Mouse (Mus musculus) myocyte (in vitro differentiated cells): ENCODE data around the gene Ankrd53.

Experiments
- CEBPB ChIP-seq: IDR thresholded peaks from 2 replicates; pipeline ENCODE4 v1.6.1; 2011; ENCODE audit warnings: mild to moderate bottlenecking, moderate library complexity; ENCODE audit not compliant: poor library complexity, insufficient read depth, severe bottlenecking
- E2F4 ChIP-seq: IDR thresholded peaks from one replicate; pipeline ENCODE4 v1.6.1; 2011; ENCODE audit warnings: mild to moderate bottlenecking, control low read depth, moderate library complexity; ENCODE audit not compliant: insufficient read depth
- MAX ChIP-seq: IDR thresholded peaks from one replicate; pipeline ENCODE4 v1.6.1; 2011; ENCODE audit warnings: low read depth, mild to moderate bottlenecking, control low read depth
- MYOD1 ChIP-seq, 3 experiments: IDR thresholded peaks; one replicate each; pipeline ENCODE4 v1.6.1; 2011; ENCODE audit warnings: control low read depth in 2 of 3, low read depth in 2 of 3, mild to moderate bottlenecking in 2 of 3, moderate library complexity in 1 of 3; ENCODE audit not compliant: insufficient read length in 2 of 3, control insufficient read depth in 1 of 3
- MYOG ChIP-seq, 3 experiments: IDR thresholded peaks; one replicate each; pipeline ENCODE4 v1.6.1; 2011; ENCODE audit warnings: control low read depth in 2 of 3, low read depth in 2 of 3, mild to moderate bottlenecking in 2 of 3; ENCODE audit not compliant: insufficient read length in 2 of 3, control insufficient read depth in 1 of 3, insufficient read depth in 1 of 3
- POLR2A ChIP-seq: IDR thresholded peaks from one replicate; pipeline ENCODE4 v1.6.1; 2011; ENCODE audit warnings: low read depth, mild to moderate bottlenecking, control low read depth, moderate library complexity; ENCODE audit not compliant: insufficient read length
- POLR2AphosphoS2 ChIP-seq: IDR thresholded peaks from one replicate; pipeline ENCODE4 v1.6.1; 2011; ENCODE audit warnings: low read depth, control low read depth; ENCODE audit not compliant: insufficient read length
- SRF ChIP-seq: IDR thresholded peaks from one replicate; pipeline ENCODE4 v1.6.1; 2011; ENCODE audit warnings: low read depth; ENCODE audit not compliant: control insufficient read depth, insufficient read length
- TCF12 ChIP-seq: IDR thresholded peaks from one replicate; pipeline ENCODE4 v1.6.1; 2011; ENCODE audit warnings: mild to moderate bottlenecking, control low read depth; ENCODE audit not compliant: poor library complexity, insufficient read depth, severe bottlenecking
- TCF3 ChIP-seq: IDR thresholded peaks from one replicate; pipeline ENCODE4 v1.6.1; 2011; ENCODE audit warnings: low read depth, control low read depth; ENCODE audit not compliant: insufficient read length
- USF1 ChIP-seq: IDR thresholded peaks from one replicate; pipeline ENCODE4 v1.6.1; 2011; ENCODE audit warnings: low read depth, mild to moderate bottlenecking, control low read depth, moderate library complexity

DNA sequence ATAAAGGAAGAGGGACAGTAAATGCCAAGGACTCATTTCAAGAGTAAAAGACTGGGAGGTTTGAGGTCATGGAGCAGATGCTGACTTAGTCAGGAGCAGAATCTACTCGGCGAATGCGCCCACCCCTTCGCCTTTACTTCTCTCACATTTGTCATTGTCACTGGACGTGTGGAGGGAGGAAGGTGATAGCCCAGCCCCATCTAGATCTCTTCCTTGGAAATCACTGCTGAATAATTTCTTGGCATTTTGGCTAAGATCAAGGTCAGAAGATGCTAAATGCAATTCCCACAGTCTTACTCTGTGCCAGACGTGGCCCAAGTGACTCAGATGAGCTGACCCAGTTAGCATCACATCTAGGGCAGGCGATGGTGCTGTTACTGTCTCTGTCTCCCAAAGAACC, 15.9 kb downstream of the Ankrd53 start:
- no peak for TF ChIP-seq CEBPB
- no peak for TF ChIP-seq POLR2A
- no peak for TF ChIP-seq MYOG (IDR thresholded peaks at IDR 0.05; ENCODE audit: control insufficient read depth in 1 of 3, insufficient read depth in 1 of 3, insufficient read length in 2 of 3, low read depth in 2 of 3)
- no peak for TF ChIP-seq TCF12
- no peak for TF ChIP-seq MYOD1 (IDR thresholded peaks at IDR 0.05; ENCODE audit: control insufficient read depth in 1 of 3, insufficient read length in 2 of 3, low read depth in 2 of 3)
- TF ChIP-seq POLR2AphosphoS2 = no peak
- no peak for TF ChIP-seq MAX
- no peak for TF ChIP-seq USF1
- TF ChIP-seq TCF3 = no peak
- no peak for TF ChIP-seq E2F4
- TF ChIP-seq SRF = no peak
